Mouse (Mus musculus) megakaryocyte, embryonic 14.5 days (primary cell): ENCODE measurements around the gene Nat10.

Source experiments
- FLI1 ChIP-seq: IDR thresholded peaks from 2 replicates; pipeline ENCODE4 v1.6.1; 2012; ENCODE audit warnings: low read length, inconsistent platforms, mixed read lengths
- GATA1 ChIP-seq: IDR thresholded peaks from 3 replicates; pipeline ENCODE4 v1.6.1; 2012; ENCODE audit warnings: mixed read lengths, low read length, inconsistent platforms, borderline replicate concordance

GRCm38 (mm10) chr2:103796211-103796860 is 35.3 kb upstream of the Nat10 start:
- TF ChIP-seq GATA1 (no peak), FLI1 (no peak)
